Mouse (Mus musculus): ENCODE measurements around the gene Ube2l6. TPM values are rescaled to one million over a fixed set of nuclear protein-coding genes. Genes with fewer than 3 reads are reported as not detected.

The Ube2l6 gene
- polyA plus RNA-seq, 1 experiment from 2014 or later, result 83.7 TPM

DNA sequence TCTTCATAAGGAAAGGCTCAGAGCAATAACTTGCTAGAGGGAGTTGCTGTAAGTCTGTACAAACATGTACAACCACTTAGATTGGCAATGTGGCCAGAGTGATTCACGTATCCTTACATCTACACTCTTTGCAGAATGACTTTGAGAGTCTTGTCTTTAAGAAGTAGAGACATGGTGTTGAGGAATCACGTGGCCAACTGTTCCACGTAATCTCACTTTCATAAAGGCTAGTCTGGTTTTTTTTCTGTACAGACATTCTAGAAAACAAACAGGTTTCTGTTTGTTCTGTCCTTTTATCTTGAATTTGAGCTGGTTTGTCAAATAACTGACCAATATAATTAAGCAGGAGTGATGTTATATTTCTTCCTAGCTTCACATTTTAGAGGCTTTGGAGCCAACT lies 37.3 kb upstream of the Ube2l6 start:
- ATAC-seq (no peak), DNase-seq (ENCODE audit: low spot score) (no peak)
- Histone ChIP-seq H3K36me3 (ENCODE audit: insufficient read depth, low read length) (no peaks in the 10 kb centered on the region), H3K4me1 (ENCODE audit: insufficient read depth, low read depth, low read length) (no peaks in the 10 kb centered on the region), H3K4me2 (replicated peaks; ENCODE audit: low read depth, low read length) (no peak overlapping the region), H3K27me3 (replicated peaks; ENCODE audit: insufficient read depth, low read length) (no peaks in the 10 kb centered on the region), H3K4me3 (ENCODE audit: low read depth, low read length) (no peak overlapping the region), H3K9ac (replicated peaks; ENCODE audit: low read depth) (no peak overlapping the region), H3K9me3 (ENCODE audit: low read length) (no peaks in the 10 kb centered on the region), H3K27ac (ENCODE audit: low read length) (no peak overlapping the region)
- 61% methylated on average over 3 of the region's 3 CpGs for WGBS
- TF ChIP-seq CTCF (IDR thresholded peaks at IDR 0.05) (no peak), EP300 (IDR thresholded peaks at IDR 0.05) (no peak)

DNA sequence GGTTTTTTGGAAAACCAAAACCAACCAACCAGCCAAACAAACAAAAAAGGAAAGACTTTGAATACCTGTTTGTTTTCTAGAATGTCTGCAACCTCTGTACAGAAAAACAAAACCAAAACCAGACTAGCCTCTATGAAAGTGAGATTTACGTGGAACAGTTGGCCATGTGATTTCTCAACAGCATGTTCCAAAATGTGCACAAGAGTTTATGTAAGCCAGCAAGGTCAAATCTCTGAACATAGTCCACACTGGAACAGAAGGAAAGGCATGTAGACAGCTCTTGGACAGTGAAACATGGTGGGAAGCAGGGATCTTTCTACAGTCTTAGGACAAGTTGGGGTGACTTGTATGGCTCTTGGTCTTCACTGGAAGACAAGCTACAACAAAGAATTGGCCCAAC lies 36.8 kb upstream of the Ube2l6 start:
- H3K36me3 ChIP-seq (ENCODE audit: insufficient read depth, low read length), result no peaks in the 10 kb centered on the region
- no peaks in the 10 kb centered on the region for H3K9me3 ChIP-seq (ENCODE audit: low read length)
- 64% methylated on average over 1 of the region's 1 CpGs for WGBS
- no peak for DNase-seq (ENCODE audit: low spot score)
- H3K4me3 ChIP-seq (ENCODE audit: low read depth, low read length), result no peak overlapping the region
- no peak overlapping the region for H3K27ac ChIP-seq (ENCODE audit: low read length)
- no peaks in the 10 kb centered on the region for H3K4me1 ChIP-seq (ENCODE audit: insufficient read depth, low read depth, low read length)
- ATAC-seq, result no peak
- TF ChIP-seq EP300 (IDR thresholded peaks at IDR 0.05), result no peak
- TF ChIP-seq CTCF (IDR thresholded peaks at IDR 0.05), result no peak
- no peak overlapping the region for H3K4me2 ChIP-seq (replicated peaks; ENCODE audit: low read depth, low read length)
- no peak overlapping the region for H3K9ac ChIP-seq (replicated peaks; ENCODE audit: low read depth)
- H3K27me3 ChIP-seq (replicated peaks; ENCODE audit: insufficient read depth, low read length), result no peaks in the 10 kb centered on the region

DNA sequence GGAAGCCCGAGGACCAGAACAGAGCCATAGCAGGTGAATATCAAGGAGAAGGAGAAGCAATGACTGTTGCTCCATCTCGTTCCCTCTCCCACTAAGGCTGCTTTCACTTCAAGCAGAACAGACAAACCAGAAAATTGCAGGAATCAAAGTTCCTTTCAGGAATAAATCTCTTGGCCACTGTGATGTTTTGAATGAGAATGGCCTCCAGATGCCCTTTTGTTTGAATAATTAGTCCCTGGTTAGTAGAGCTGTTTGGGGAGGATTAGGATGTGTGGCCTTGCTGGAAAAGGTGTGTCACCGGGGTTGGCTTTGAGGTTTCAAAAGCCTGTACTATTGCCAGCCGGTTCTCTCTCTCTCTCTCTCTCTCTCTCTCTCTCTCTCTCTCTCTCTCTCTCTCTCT lies 36.3 kb upstream of the Ube2l6 start:
- no peak overlapping the region for H3K9ac ChIP-seq (replicated peaks; ENCODE audit: low read depth)
- 57% methylated on average over 4 of the region's 4 CpGs for WGBS
- no peak for TF ChIP-seq CTCF (IDR thresholded peaks at IDR 0.05)
- no peak for TF ChIP-seq EP300 (IDR thresholded peaks at IDR 0.05)
- H3K27ac ChIP-seq (ENCODE audit: low read length), result no peak overlapping the region
- no peak overlapping the region for H3K4me2 ChIP-seq (replicated peaks; ENCODE audit: low read depth, low read length)
- no peaks in the 10 kb centered on the region for H3K9me3 ChIP-seq (ENCODE audit: low read length)
- no peaks in the 10 kb centered on the region for H3K27me3 ChIP-seq (replicated peaks; ENCODE audit: insufficient read depth, low read length)
- ATAC-seq (no peak), DNase-seq (ENCODE audit: low spot score) (no peak)
- no peaks in the 10 kb centered on the region for H3K36me3 ChIP-seq (ENCODE audit: insufficient read depth, low read length)
- no peaks in the 10 kb centered on the region for H3K4me1 ChIP-seq (ENCODE audit: insufficient read depth, low read depth, low read length)
- H3K4me3 ChIP-seq (ENCODE audit: low read depth, low read length), result no peak overlapping the region

DNA sequence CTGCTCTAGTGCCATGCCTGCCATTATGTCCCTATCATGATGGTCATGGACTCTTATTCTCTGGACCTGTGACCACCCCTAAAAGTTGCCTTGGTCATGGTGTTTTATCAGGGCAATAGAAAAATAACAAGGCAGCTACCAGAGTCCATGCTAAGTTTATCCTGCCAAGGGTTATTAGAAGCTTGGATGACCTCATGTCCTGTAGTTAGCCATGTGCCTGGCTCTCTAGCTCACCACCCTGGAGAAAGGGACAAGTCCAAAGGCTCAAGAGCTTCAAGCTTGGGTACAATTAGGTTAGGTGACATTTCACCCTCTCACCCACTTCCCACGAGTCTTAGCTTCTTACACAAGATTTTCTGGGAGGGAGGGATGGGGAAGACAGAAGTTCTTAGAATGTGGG lies 35.8 kb upstream of the Ube2l6 start:
- no peaks in the 10 kb centered on the region for H3K9me3 ChIP-seq (ENCODE audit: low read length)
- no peaks in the 10 kb centered on the region for H3K4me1 ChIP-seq (ENCODE audit: insufficient read depth, low read depth, low read length)
- DNase-seq (ENCODE audit: low spot score), result no peak
- no peak overlapping the region for H3K4me2 ChIP-seq (replicated peaks; ENCODE audit: low read depth, low read length)
- no peak for TF ChIP-seq EP300 (IDR thresholded peaks at IDR 0.05)
- no peak for TF ChIP-seq CTCF (IDR thresholded peaks at IDR 0.05)
- no peaks in the 10 kb centered on the region for H3K27me3 ChIP-seq (replicated peaks; ENCODE audit: insufficient read depth, low read length)
- no peak overlapping the region for H3K9ac ChIP-seq (replicated peaks; ENCODE audit: low read depth)
- WGBS, result 35% methylated on average over 1 of the region's 1 CpGs
- ATAC-seq, result no peak
- no peak overlapping the region for H3K4me3 ChIP-seq (ENCODE audit: low read depth, low read length)
- no peak overlapping the region for H3K27ac ChIP-seq (ENCODE audit: low read length)
- H3K36me3 ChIP-seq (ENCODE audit: insufficient read depth, low read length), result no peaks in the 10 kb centered on the region

DNA sequence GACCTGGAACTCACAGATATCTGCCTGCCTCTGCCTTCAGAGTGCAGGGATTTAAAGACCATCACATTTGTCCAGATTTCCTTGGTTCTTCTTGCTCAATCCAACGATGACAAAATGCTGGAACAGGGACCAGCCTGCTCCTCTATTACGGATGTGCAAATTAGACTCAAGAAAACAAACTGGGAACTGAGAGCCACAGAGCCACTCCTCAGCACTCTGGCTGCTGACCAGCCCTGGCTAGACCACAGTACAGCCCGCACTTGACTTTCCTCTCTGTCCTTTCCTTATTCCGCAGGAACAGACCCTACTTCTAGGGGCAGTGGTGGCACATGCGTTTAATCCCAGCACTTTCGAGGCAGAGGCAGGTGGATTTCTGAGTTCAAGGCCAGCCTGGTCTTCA lies 28.1 kb upstream of the Ube2l6 start:
- Histone ChIP-seq H3K9ac (replicated peaks; ENCODE audit: low read depth) (no peak overlapping the region), H3K4me1 (ENCODE audit: insufficient read depth, low read depth, low read length) (no peaks in the 10 kb centered on the region), H3K27ac (ENCODE audit: low read length) (no peak overlapping the region), H3K4me3 (ENCODE audit: low read depth, low read length) (no peak overlapping the region), H3K4me2 (replicated peaks; ENCODE audit: low read depth, low read length) (no peak overlapping the region), H3K9me3 (ENCODE audit: low read length) (no peaks in the 10 kb centered on the region), H3K36me3 (ENCODE audit: insufficient read depth, low read length) (no peaks in the 10 kb centered on the region; the same call in 1 of the 2 replicates), H3K27me3 (replicated peaks; ENCODE audit: insufficient read depth, low read length) (no peaks in the 10 kb centered on the region)
- WGBS, result 59% methylated on average over 6 of the region's 6 CpGs
- TF ChIP-seq EP300 (IDR thresholded peaks at IDR 0.05) (no peak), CTCF (IDR thresholded peaks at IDR 0.05) (no peak)
- ATAC-seq (no peak), DNase-seq (ENCODE audit: low spot score) (no peak)

DNA sequence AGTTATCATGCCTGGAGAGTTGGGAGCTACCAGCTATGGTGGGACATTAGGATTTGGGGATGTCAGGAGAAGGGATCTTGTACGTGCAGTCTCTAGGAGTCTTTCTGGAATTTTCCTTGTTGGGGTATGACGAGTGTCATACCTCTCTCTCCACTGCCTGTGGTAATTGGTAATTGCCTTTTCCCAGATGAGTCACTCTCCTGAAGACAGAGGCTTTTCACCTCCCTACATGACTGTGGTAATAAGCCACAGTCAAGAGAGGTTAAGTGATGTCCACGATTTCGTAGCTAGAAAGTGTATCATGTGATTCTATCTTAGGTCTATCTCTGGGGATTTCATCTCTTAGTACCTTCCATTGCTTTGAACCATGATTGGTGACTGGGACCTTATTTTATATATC lies 26.2 kb upstream of the Ube2l6 start:
- Histone ChIP-seq H3K4me3 (ENCODE audit: low read depth, low read length) (no peak overlapping the region), H3K9ac (replicated peaks; ENCODE audit: low read depth) (no peak overlapping the region), H3K4me2 (replicated peaks; ENCODE audit: low read depth, low read length) (peak overlapping the region; percentile 6; the same call in 1 of the 2 replicates), H3K4me1 (ENCODE audit: insufficient read depth, low read depth, low read length) (no peaks in the 10 kb centered on the region), H3K27ac (ENCODE audit: low read length) (no peak overlapping the region), H3K9me3 (ENCODE audit: low read length) (no peaks in the 10 kb centered on the region), H3K36me3 (ENCODE audit: insufficient read depth, low read length) (no peaks in the 10 kb centered on the region; the same call in 1 of the 2 replicates), H3K27me3 (replicated peaks; ENCODE audit: insufficient read depth, low read length) (no peaks in the 10 kb centered on the region)
- DNase-seq (ENCODE audit: low spot score) (no peak), ATAC-seq (no peak)
- 86% methylated on average over 4 of the region's 4 CpGs for WGBS
- no peak for TF ChIP-seq EP300 (IDR thresholded peaks at IDR 0.05)
- TF ChIP-seq CTCF (IDR thresholded peaks at IDR 0.05), result no peak

DNA sequence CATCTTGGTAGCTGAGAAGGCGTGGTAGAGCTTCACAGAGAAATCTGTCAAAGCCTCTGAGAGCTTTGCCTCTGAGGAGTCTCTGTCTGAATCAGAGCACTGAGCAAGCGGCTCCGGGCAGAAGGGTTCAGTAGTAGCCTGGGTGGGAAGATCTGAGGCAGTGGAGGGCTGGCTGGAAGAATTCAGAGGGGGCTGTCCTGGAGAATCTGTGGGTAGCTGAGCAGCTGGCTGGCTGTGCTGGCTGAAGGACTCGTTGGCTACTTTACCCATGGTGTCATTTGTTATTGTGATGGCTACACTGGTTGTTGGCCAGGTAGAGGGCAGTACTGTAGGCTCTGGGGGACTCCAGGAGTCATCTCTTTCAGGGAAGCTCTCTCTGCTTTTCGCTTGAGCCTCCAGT lies 25.4 kb upstream of the Ube2l6 start:
- TF ChIP-seq EP300 (IDR thresholded peaks at IDR 0.05) (no peak), CTCF (IDR thresholded peaks at IDR 0.05) (no peak)
- Histone ChIP-seq H3K4me2 (replicated peaks; ENCODE audit: low read depth, low read length) (peak overlapping the region; percentile 48), H3K4me3 (ENCODE audit: low read depth, low read length) (peak overlapping the region; percentile 36), H3K4me1 (ENCODE audit: insufficient read depth, low read depth, low read length) (no peaks in the 10 kb centered on the region), H3K9ac (replicated peaks; ENCODE audit: low read depth) (no peak overlapping the region), H3K36me3 (ENCODE audit: insufficient read depth, low read length) (no peaks in the 10 kb centered on the region; the same call in 1 of the 2 replicates), H3K27me3 (replicated peaks; ENCODE audit: insufficient read depth, low read length) (no peaks in the 10 kb centered on the region), H3K9me3 (ENCODE audit: low read length) (no peaks in the 10 kb centered on the region), H3K27ac (ENCODE audit: low read length) (no peak overlapping the region)
- ATAC-seq, result no peak
- no peak for DNase-seq (ENCODE audit: low spot score)
- 76% methylated on average over 5 of the region's 5 CpGs for WGBS

Data from lung, postnatal 0 days (tissue).